Mouse (Mus musculus) retina, postnatal 7 days (tissue): Measurements from ENCODE around the gene Stxbp6.
"Not testable (repeated sequence)": the region's sequence is repeated elsewhere in the genome, so short reads cannot be mapped to it uniquely, and the experiment has no call there.

ENCODE experiments used
- DNase-seq: peaks from one replicate; pipeline ENCODE4 v3.0.0-alpha.2; 2012; ENCODE audit warnings: low read depth, low spot score

Stxbp6 gene

GRCm38 (mm10) chr12:45056372-45056771, 18.1 kb downstream of the Stxbp6 start:
- no peak for DNase-seq

GRCm38 (mm10) chr12:45053319-45053718, 21.2 kb downstream of the Stxbp6 start:
- DNase-seq: no peak

- DNase-seq: no peak
Measured at GRCm38 (mm10) chr12:45052860-45053259, 21.6 kb downstream of the Stxbp6 start.

GRCm38 (mm10) chr12:45049894-45050293, 24.6 kb downstream of the Stxbp6 start:
- DNase-seq: no peak

- DNase-seq: not testable (repeated sequence)
Measured at GRCm38 (mm10) chr12:45047711-45048110, 26.8 kb downstream of the Stxbp6 start.

- DNase-seq: no peak
Measured at GRCm38 (mm10) chr12:45047172-45047571, 27.3 kb downstream of the Stxbp6 start.

GRCm38 (mm10) chr12:45044581-45044980, 29.9 kb downstream of the Stxbp6 start:
- DNase-seq: no peak

GRCm38 (mm10) chr12:45042591-45043091, 31.9 kb downstream of the Stxbp6 start:
- no peak for DNase-seq

GRCm38 (mm10) chr12:45037496-45037895, 37.0 kb downstream of the Stxbp6 start:
- DNase-seq: no peak

- no peak for DNase-seq
Measured at GRCm38 (mm10) chr12:45037091-45037490, 37.4 kb downstream of the Stxbp6 start.

- DNase-seq: no peak
Measured at GRCm38 (mm10) chr12:45030681-45031080, 43.8 kb downstream of the Stxbp6 start.

- no peak for DNase-seq
Measured at GRCm38 (mm10) chr12:45026347-45026746, 48.2 kb downstream of the Stxbp6 start.

- no peak for DNase-seq
Measured at GRCm38 (mm10) chr12:45020018-45020417, 54.5 kb downstream of the Stxbp6 start.

GRCm38 (mm10) chr12:45019059-45019822, 55.3 kb downstream of the Stxbp6 start:
- DNase-seq: no peak

- no peak for DNase-seq
Measured at GRCm38 (mm10) chr12:45013246-45013756, 61.2 kb downstream of the Stxbp6 start.

GRCm38 (mm10) chr12:45011436-45012089, 62.9 kb downstream of the Stxbp6 start:
- DNase-seq: no peak

GRCm38 (mm10) chr12:45011006-45011405, 63.5 kb downstream of the Stxbp6 start:
- DNase-seq: no peak

- no peak for DNase-seq
Measured at GRCm38 (mm10) chr12:45009984-45010611, 64.4 kb downstream of the Stxbp6 start.

- DNase-seq: no peak
Measured at GRCm38 (mm10) chr12:45006569-45006968, 67.9 kb downstream of the Stxbp6 start.

- no peak for DNase-seq
Measured at GRCm38 (mm10) chr12:45006049-45006448, 68.5 kb downstream of the Stxbp6 start.

- DNase-seq: no peak
Measured at GRCm38 (mm10) chr12:45001996-45002395, 72.5 kb downstream of the Stxbp6 start.

GRCm38 (mm10) chr12:44997422-44997821, 77.1 kb downstream of the Stxbp6 start:
- no peak for DNase-seq
